Mouse (Mus musculus) liver, embryonic 14.5 days (tissue): ENCODE results near the gene Rsph14. TPM values are rescaled to one million over a fixed set of nuclear protein-coding genes. Genes with fewer than 3 reads are reported as not detected.

ENCODE experiments used
- ATAC-seq: fragments of 200-750 bp; cut with Nextera tagmentation; 2 replicates; pipeline ENCODE4 v1.8.0; 2017; ENCODE audit warnings: moderate number of reproducible peaks, mild to moderate bottlenecking, moderate library complexity; ENCODE audit not compliant: insufficient read depth
- DNase-seq, 3 experiments: peaks; one replicate each; pipeline ENCODE4 v3.0.0-alpha.2; 2012 to 2013; ENCODE audit warnings: low read depth in 3 of 3, low spot score in 3 of 3
- H3K27ac ChIP-seq: fragments of 300-500 bp; sonication (generic); 2 replicates; pipeline ENCODE4 v1.5.1; 2014; ENCODE audit warnings: moderate library complexity, mild to moderate bottlenecking, control low read depth, inconsistent platforms
- H3K27me3 ChIP-seq: fragments of 300-500 bp; sonication (generic); 2 replicates; pipeline ENCODE4 v1.6.1; 2014; ENCODE audit warnings: mild to moderate bottlenecking, low read length, moderate library complexity; ENCODE audit not compliant: control insufficient read depth, insufficient read depth
- H3K36me3 ChIP-seq: fragments of 300-500 bp; sonication (generic); replicated peaks from 2 replicates; pipeline ENCODE4 v1.6.1; 2014; ENCODE audit warnings: low read depth; ENCODE audit not compliant: control insufficient read depth, insufficient read depth
- H3K4me1 ChIP-seq, 2 experiments: fragments of 200-500 bp in 1 of 2; fragments of 300-500 bp in 1 of 2; sonication (generic) in 1 of 2; replicated peaks; 2 replicates each; pipeline ENCODE4 v1.6.1; 2012 to 2014; ENCODE audit warnings: antibody characterized with exemption in 1 of 2, inconsistent platforms in 1 of 2, low read length in 1 of 2; ENCODE audit not compliant: control insufficient read depth in 2 of 2, insufficient read depth in 2 of 2
- H3K4me2 ChIP-seq: fragments of 300-500 bp; sonication (generic); 2 replicates; pipeline ENCODE4 v1.6.1; 2014; ENCODE audit warnings: low read depth, mild to moderate bottlenecking, control low read depth, moderate library complexity
- H3K4me3 ChIP-seq, 2 experiments: fragments of 200-500 bp in 1 of 2; fragments of 300-500 bp in 1 of 2; sonication (generic) in 1 of 2; 2 replicates each; pipeline ENCODE4 v1.5.1; 2012 to 2014; ENCODE audit warnings: low read depth in 2 of 2, low read length in 2 of 2, mild to moderate bottlenecking in 2 of 2, control low read depth in 1 of 2, inconsistent platforms in 1 of 2, moderate library complexity in 1 of 2; ENCODE audit not compliant: insufficient read depth in 1 of 2
- H3K9ac ChIP-seq: fragments of 300-500 bp; sonication (generic); replicated peaks from 2 replicates; pipeline ENCODE4 v1.6.1; 2014; ENCODE audit warnings: mild to moderate bottlenecking, control low read depth, moderate library complexity
- H3K9me3 ChIP-seq: fragments of 300-500 bp; sonication (generic); 2 replicates; pipeline ENCODE4 v1.6.1; 2016; ENCODE audit warnings: low read length, mixed read lengths; ENCODE audit not compliant: control insufficient read depth
- CTCF ChIP-seq: IDR thresholded peaks from 2 replicates; pipeline ENCODE4 v1.5.1; 2016; ENCODE audit warnings: antibody characterized with exemption, low read depth, control low read depth
- EP300 ChIP-seq: IDR thresholded peaks from 2 replicates; pipeline ENCODE4 v1.6.1; 2016; ENCODE audit warnings: antibody characterized with exemption, low read depth
- WGBS: fragments of 180-500 bp; shearing (Covaris S2); extraction: QIAGEN DNeasy Blood & Tissue Kit; methylation state at CpG from one replicate; pipeline ENCODE4 v1.1.7; 2014; ENCODE audit not compliant: insufficient replicate concordance; 5-methylcytosine and 5-hydroxymethylcytosine counted together
- polyA plus RNA-seq, 2 experiments: library from polyadenylated mRNA; depleted of rRNA in 1 of 2; stranded (reverse) in 1 of 2; unstranded in 1 of 2; fragments of >200 nt; fragmentation: Nextera tagmentation in 1 of 2; extraction: Ambion mirVana in 1 of 2; gene quantifications; 2 replicates each; pipeline versions ENCODE4 v1.2.1 to v1.2.3; 2012 to 2014

Gene Rsph14
- polyA plus RNA-seq (2012; rRNA removed) (not detected in 2 replicates), polyA plus RNA-seq (2014; fragmentation: Nextera tagmentation; extraction: Ambion mirVana) (not detected in 2 replicates)

GRCm38 (mm10) chr10:75032395-75032794 lies at the start of gene Rsph14:
Gene Rsph14 (minus strand): TSS chr10:75032586.
- Histone ChIP-seq H3K27ac (no peak within 1 kb of the TSS), H3K36me3 (no peaks in the 10 kb centered on the region), H3K4me3 (no peak within 1 kb of the TSS), H3K27me3 (no peaks in the 10 kb centered on the region), H3K4me1 (peaks cover 0 to 22% of the 10 kb centered on the region in 2 experiments; a peak in 3 of 4 replicates), H3K9me3 (no peaks in the 10 kb centered on the region), H3K4me2 (no peak within 1 kb of the TSS), H3K9ac (no peak within 1 kb of the TSS)
- DNase-seq (no peak), ATAC-seq (no peak)
- TF ChIP-seq EP300 (no peak), CTCF (no peak)
- WGBS, result 57% methylated on average over 10 of the region's 10 CpGs

- Histone ChIP-seq H3K36me3 (no peaks in the 10 kb centered on the region), H3K27me3 (no peaks in the 10 kb centered on the region), H3K9ac (no peak overlapping the region), H3K4me1 (peaks cover 0 to 16% of the 10 kb centered on the region in 2 experiments; a peak in 2 of 4 replicates), H3K9me3 (no peaks in the 10 kb centered on the region), H3K27ac (no peak overlapping the region), H3K4me3 (no peak overlapping the region), H3K4me2 (no peak overlapping the region)
- DNase-seq (no peak), ATAC-seq (peak; percentile 45; the same call in 1 of the 2 replicates)
- 44% methylated on average over 14 of the region's 14 CpGs for WGBS
- no peak for TF ChIP-seq CTCF
- no peak for TF ChIP-seq EP300
These were observed 46.1 kb upstream of the Rsph14 start for GRCm38 (mm10) chr10:75078174-75079128.

- Histone ChIP-seq H3K27me3 (no peaks in the 10 kb centered on the region), H3K27ac (no peak overlapping the region), H3K4me2 (no peak overlapping the region), H3K36me3 (no peaks in the 10 kb centered on the region), H3K4me1 (peaks cover 0 to 20% of the 10 kb centered on the region in 2 experiments; a peak in 2 of 4 replicates), H3K4me3 (no peak overlapping the region), H3K9ac (no peak overlapping the region), H3K9me3 (no peaks in the 10 kb centered on the region)
- no peak for DNase-seq
- ATAC-seq, result no peak
- TF ChIP-seq CTCF, result no peak
- no peak for TF ChIP-seq EP300
- 47% methylated on average over 5 of the region's 5 CpGs for WGBS
These were observed 43.3 kb upstream of the Rsph14 start for GRCm38 (mm10) chr10:75075665-75076064.

- Histone ChIP-seq H3K9me3 (no peaks in the 10 kb centered on the region), H3K4me1 (peaks cover 0 to 14% of the 10 kb centered on the region in 2 experiments; a peak in 2 of 4 replicates), H3K27ac (no peak overlapping the region), H3K27me3 (no peaks in the 10 kb centered on the region), H3K36me3 (no peaks in the 10 kb centered on the region), H3K4me3 (no peak overlapping the region), H3K9ac (no peak overlapping the region), H3K4me2 (no peak overlapping the region)
- TF ChIP-seq CTCF, result no peak
- no peak for TF ChIP-seq EP300
- no peak for ATAC-seq
- no peak for DNase-seq
- 51% methylated on average over 11 of the region's 11 CpGs for WGBS
These were observed 38.0 kb upstream of the Rsph14 start for GRCm38 (mm10) chr10:75070281-75070976.
